Mouse (Mus musculus): ENCODE data around the gene Gbp4.
"Not testable (repeated sequence)": the region's sequence is repeated elsewhere in the genome, so short reads cannot be mapped to it uniquely, and the experiment has no call there.

- TF ChIP-seq CTCF (conservative IDR thresholded peaks at IDR 0.05; ENCODE audit: low read length); POU5F1 (IDR thresholded peaks at IDR 0.05; ENCODE audit: borderline replicate concordance, low read length); NANOG (IDR thresholded peaks at IDR 0.05; ENCODE audit: borderline replicate concordance, low read length): not testable (repeated sequence)
These were observed 33.7 kb downstream of the Gbp4 start for GRCm38 (mm10) chr5:105105689-105106088.

Measured in E14TG2a.4 (cell line).